Mouse (Mus musculus) CH12.LX (cell line): ENCODE data around the gene Ppm1a. TPM values are rescaled to one million over a fixed set of nuclear protein-coding genes. Genes with fewer than 3 reads are reported as not detected.

ENCODE experiments used
- DNase-seq: peaks from one replicate; pipeline ENCODE4 v3.0.0-alpha.2; 2013; ENCODE audit errors: extremely low read depth
- H3K27ac ChIP-seq: 2 replicates; pipeline ENCODE4 v1.5.1; 2012; ENCODE audit warnings: low read depth, mild to moderate bottlenecking, control low read depth, moderate library complexity; ENCODE audit not compliant: insufficient read depth
- H3K27me3 ChIP-seq: replicated peaks from 2 replicates; pipeline ENCODE3; 2012; ENCODE audit warnings: inconsistent platforms
- H3K36me3 ChIP-seq, 2 experiments: replicated peaks in 1 of 2; 2 replicates each; pipeline versions ENCODE3 to v1.6.1; 2012; ENCODE audit warnings: inconsistent platforms in 1 of 2, low read length in 1 of 2, mild to moderate bottlenecking in 1 of 2, mixed read lengths in 1 of 2, moderate library complexity in 1 of 2; ENCODE audit not compliant: control insufficient read depth in 1 of 2, insufficient read depth in 1 of 2
- H3K4me1 ChIP-seq, 2 experiments: 2 replicates each; pipeline ENCODE4 v1.6.1; 2012; ENCODE audit warnings: inconsistent platforms in 1 of 2, moderate library complexity in 1 of 2; ENCODE audit not compliant: insufficient read depth in 2 of 2, control insufficient read depth in 1 of 2
- H3K4me2 ChIP-seq: 2 replicates; pipeline ENCODE4 v1.6.1; 2012; ENCODE audit warnings: low read depth, mild to moderate bottlenecking, control low read depth; ENCODE audit not compliant: poor library complexity, insufficient read depth, severe bottlenecking
- H3K4me3 ChIP-seq, 3 experiments: fragments of 150-350 bp in 1 of 3; sonication (generic) in 1 of 3; replicated peaks in 1 of 3; 2 replicates each; pipeline versions ENCODE3 to v1.5.1; 2011 to 2012; ENCODE audit warnings: low read depth in 2 of 3, low read length in 2 of 3, mild to moderate bottlenecking in 2 of 3, moderate library complexity in 2 of 3, control low read depth in 1 of 3, improper control_type of control experiment in 1 of 3, inconsistent platforms in 1 of 3, mixed read lengths in 1 of 3; ENCODE audit not compliant: poor library complexity in 1 of 3
- H3K79me2 ChIP-seq: replicated peaks from 2 replicates; pipeline ENCODE4 v1.6.1; 2012; ENCODE audit warnings: mild to moderate bottlenecking, moderate library complexity; ENCODE audit not compliant: control insufficient read depth, poor library complexity, insufficient read depth, severe bottlenecking; ENCODE audit errors: extremely low read depth
- H3K9ac ChIP-seq: 2 replicates; pipeline ENCODE4 v1.6.1; 2012; ENCODE audit warnings: low read depth, mild to moderate bottlenecking, control low read depth, moderate library complexity; ENCODE audit not compliant: insufficient read depth
- H3K9me3 ChIP-seq: replicated peaks from 2 replicates; pipeline ENCODE3; 2012; ENCODE audit warnings: low read length, inconsistent platforms, mixed read lengths
- CHD2 ChIP-seq: IDR thresholded peaks from 2 replicates; pipeline ENCODE4 v1.6.1; 2011; ENCODE audit warnings: low read length, improper control_type of control experiment
- CTCF ChIP-seq, 2 experiments: IDR thresholded peaks in 1 of 2; conservative IDR thresholded peaks in 1 of 2; 2 replicates each; pipeline ENCODE4 v1.5.1; 2011 to 2012; ENCODE audit warnings: low read depth in 2 of 2, low read length in 2 of 2, improper control_type of control experiment in 1 of 2, inconsistent platforms in 1 of 2, mild to moderate bottlenecking in 1 of 2, moderate library complexity in 1 of 2
- EP300 ChIP-seq: IDR thresholded peaks from 2 replicates; pipeline ENCODE4 v1.6.1; 2011; ENCODE audit warnings: low read length, improper control_type of control experiment
- ETS1 ChIP-seq: conservative IDR thresholded peaks from 2 replicates; pipeline ENCODE4 v1.6.1; 2012; ENCODE audit warnings: low read depth, mild to moderate bottlenecking, inconsistent platforms, low read length, improper control_type of control experiment, moderate library complexity
- HCFC1 ChIP-seq: IDR thresholded peaks from 2 replicates; pipeline ENCODE4 v1.6.1; 2012; ENCODE audit warnings: low read depth, mild to moderate bottlenecking, inconsistent platforms, low read length, improper control_type of control experiment
- IRF4 ChIP-seq: IDR thresholded peaks from 2 replicates; pipeline ENCODE4 v1.6.1; 2014; ENCODE audit warnings: low read depth, mild to moderate bottlenecking, inconsistent platforms, low read length, improper control_type of control experiment
- MAX ChIP-seq: IDR thresholded peaks from 2 replicates; pipeline ENCODE4 v1.6.1; 2011; ENCODE audit warnings: low read length, improper control_type of control experiment
- MAZ ChIP-seq: IDR thresholded peaks from 2 replicates; pipeline ENCODE4 v1.6.1; 2012; ENCODE audit warnings: low read depth, mild to moderate bottlenecking, inconsistent platforms, low read length, improper control_type of control experiment, moderate library complexity
- NRF1 ChIP-seq: IDR thresholded peaks from 2 replicates; pipeline ENCODE4 v1.6.1; 2014; ENCODE audit warnings: low read depth, mild to moderate bottlenecking, inconsistent platforms, low read length, improper control_type of control experiment, moderate library complexity
- PAX5 ChIP-seq: IDR thresholded peaks from 2 replicates; pipeline ENCODE4 v1.6.1; 2012; ENCODE audit warnings: low read length, inconsistent platforms, mixed read lengths
- POLR2A ChIP-seq: IDR thresholded peaks from 2 replicates; pipeline ENCODE4 v1.6.1; 2011; ENCODE audit warnings: low read depth, mild to moderate bottlenecking, improper control_type of control experiment, low read length
- RAD21 ChIP-seq: IDR thresholded peaks from 2 replicates; pipeline ENCODE4 v1.6.1; 2011; ENCODE audit warnings: low read depth, mild to moderate bottlenecking, low read length, improper control_type of control experiment, moderate library complexity
- TBP ChIP-seq: conservative IDR thresholded peaks from 2 replicates; pipeline ENCODE4 v1.6.1; 2011; ENCODE audit warnings: low read depth, low read length, improper control_type of control experiment
- ZKSCAN1 ChIP-seq: IDR thresholded peaks from 2 replicates; pipeline ENCODE4 v1.6.1; 2012; ENCODE audit warnings: low read depth, inconsistent platforms, low read length, improper control_type of control experiment, borderline replicate concordance
- dilution Hi-C: fragments of 300-500 bp; cut with MboI; formaldehyde crosslinking; loops from 2 replicates; pipeline ENCODE4 v1.14.3; 2020; ENCODE audit warnings: low sequenced_read_pairs; ENCODE audit not compliant: extremely low pct_unique_long_range_greater_than_20kb, extremely low pct_ligation_motif_present
- in situ Hi-C: fragments of 300-500 bp; cut with MboI; formaldehyde crosslinking; loops from 3 replicates; pipeline ENCODE4 v1.14.3; 2019; ENCODE audit warnings: low sequenced_read_pairs, low pct_ligation_motif_present, low pct_unique_long_range_greater_than_20kb, mixed read lengths
- polyA plus RNA-seq: library from polyadenylated mRNA; unstranded; fragments of >175 nt; gene quantifications from 2 replicates; pipeline ENCODE4 v1.2.1, GENCODE M21; 2012; ENCODE audit warnings: low read depth; ENCODE audit not compliant: insufficient read length
- total RNA-seq, 2 experiments: library from RNA; depleted of rRNA; stranded (reverse); fragments of 300-350 nt in 1 of 2; fragments of >200 nt in 1 of 2; gene quantifications; 2 replicates each; pipeline ENCODE4 v1.2.3; 2012 to 2014

Ppm1a gene
- total and polyA plus RNA-seq, 3 experiments = 78.8 to 112 (median 98.4) TPM

DNA sequence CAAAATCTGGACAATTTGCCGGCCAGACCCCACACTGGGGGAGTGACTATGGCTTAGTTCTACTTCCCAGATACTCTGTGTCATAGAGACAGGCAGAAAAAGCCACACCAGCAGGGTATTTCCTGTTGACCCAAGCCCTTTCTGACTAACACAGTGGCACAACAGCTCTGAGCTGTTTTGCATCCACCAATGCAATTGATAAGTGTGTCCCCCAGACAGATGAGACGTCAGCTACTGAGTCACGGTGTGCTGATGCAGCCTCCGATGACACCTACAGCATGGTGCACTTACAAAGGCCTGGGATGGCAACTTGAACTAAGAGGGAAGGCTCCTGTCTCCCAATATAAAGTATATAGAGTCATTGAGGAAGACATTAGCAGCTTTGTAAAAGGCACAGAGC, 80.0 kb downstream of the Ppm1a start:
- Histone ChIP-seq H3K4me1 (peaks cover 6 to 13% of the 10 kb centered on the region in 2 experiments), H3K36me3 (no peaks in the 10 kb centered on the region), H3K27ac (no peak overlapping the region), H3K9me3 (peaks cover 8% of the 10 kb centered on the region), H3K4me3 (no peak overlapping the region), H3K27me3 (no peaks in the 10 kb centered on the region), H3K4me2 (no peak overlapping the region), H3K79me2 (no peaks in the 10 kb centered on the region), H3K9ac (no peak overlapping the region)
- dilution Hi-C loops (no loop called here), in situ Hi-C loops (loop anchor here (25.0 kb wide), 1 partner anchor 675 kb away; no protein-coding TSS in a partner anchor)
- DNase-seq = no peak
- TF ChIP-seq EP300 (no peak), HCFC1 (no peak), TBP (no peak), CTCF (conservative IDR thresholded peaks at IDR 0.05 in 1 of 2, IDR thresholded peaks at IDR 0.05 in 1 of 2; ENCODE audit: low read depth in 2 of 2, low read length in 2 of 2) (no peak), NRF1 (no peak), MAX (no peak), IRF4 (no peak), ETS1 (no peak), CHD2 (no peak)
- TF ChIP-seq, all 38 proteins: peak for 0

DNA sequence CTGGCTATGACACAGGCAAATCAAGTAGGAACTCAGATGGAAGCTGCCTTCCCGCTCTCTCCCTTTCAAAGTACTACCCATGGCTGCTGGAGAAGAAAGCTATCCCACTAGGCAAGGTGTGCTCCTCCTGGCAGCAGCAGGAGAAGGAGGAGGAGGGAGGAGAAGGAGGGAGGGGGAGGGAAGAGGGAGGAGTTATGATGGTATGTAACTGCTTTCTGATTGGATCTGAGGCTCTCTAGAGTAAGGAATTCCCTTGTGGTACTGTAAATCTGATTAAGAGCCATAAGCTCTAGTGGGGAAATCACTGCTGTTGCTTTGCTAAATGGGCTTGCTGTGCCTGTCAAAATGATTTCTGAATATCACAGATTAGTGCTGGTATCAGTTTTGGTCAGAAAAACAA, 84.2 kb downstream of the Ppm1a start:
- dilution Hi-C loops = no loop called here
- Histone ChIP-seq H3K79me2 (no peaks in the 10 kb centered on the region), H3K27me3 (no peaks in the 10 kb centered on the region), H3K4me2 (no peak overlapping the region), H3K36me3 (no peaks in the 10 kb centered on the region), H3K4me1 (peaks cover 3 to 17% of the 10 kb centered on the region in 2 experiments; a peak in 3 of 4 replicates), H3K9ac (no peak overlapping the region), H3K9me3 (peaks cover 10% of the 10 kb centered on the region), H3K27ac (no peak overlapping the region), H3K4me3 (no peak overlapping the region)
- DNase-seq = no peak
- TF ChIP-seq POLR2A = no peak
- in situ Hi-C loops = loop anchor here (5.0 to 25.0 kb wide), 2 partner anchors 136 to 671 kb away; no protein-coding TSS in a partner anchor

GRCm38 (mm10) chr12:72843135-72843534, 85.9 kb downstream of the Ppm1a start:
- Histone ChIP-seq H3K9ac (no peak overlapping the region), H3K4me3 (no peak overlapping the region), H3K79me2 (no peaks in the 10 kb centered on the region), H3K27me3 (no peaks in the 10 kb centered on the region), H3K4me2 (no peak overlapping the region), H3K4me1 (peaks cover 6 to 22% of the 10 kb centered on the region in 2 experiments), H3K36me3 (no peaks in the 10 kb centered on the region), H3K27ac (no peak overlapping the region), H3K9me3 (peaks cover 10% of the 10 kb centered on the region)
- dilution Hi-C loops = no loop called here
- no peak for DNase-seq
- TF ChIP-seq RAD21 = no peak; the same call in none of the 2 replicates
- peak; percentile 17 to 34; a peak in 1 of 4 replicates for TF ChIP-seq CTCF (conservative IDR thresholded peaks at IDR 0.05 in 1 of 2, IDR thresholded peaks at IDR 0.05 in 1 of 2; ENCODE audit: low read depth in 2 of 2, low read length in 2 of 2)
- TF ChIP-seq PAX5 = no peak
- TF ChIP-seq NRF1 = no peak
- TF ChIP-seq ZKSCAN1 = no peak
- no peak for TF ChIP-seq MAZ
- in situ Hi-C loops = loop anchor here (5.0 to 25.0 kb wide), 2 partner anchors 134 to 669 kb away; no protein-coding TSS in a partner anchor
